Mouse (Mus musculus) stomach, postnatal 0 days (tissue): Measurements from ENCODE around the gene Sgip1.

ENCODE experiments used
- CTCF ChIP-seq: IDR thresholded peaks from 2 replicates; pipeline ENCODE4 v1.5.1; 2016; ENCODE audit warnings: antibody characterized with exemption, low read depth, mild to moderate bottlenecking, moderate library complexity
- EP300 ChIP-seq: optimal IDR thresholded peaks from 2 replicates; pipeline ENCODE3; 2016; ENCODE audit warnings: antibody characterized with exemption

DNA sequence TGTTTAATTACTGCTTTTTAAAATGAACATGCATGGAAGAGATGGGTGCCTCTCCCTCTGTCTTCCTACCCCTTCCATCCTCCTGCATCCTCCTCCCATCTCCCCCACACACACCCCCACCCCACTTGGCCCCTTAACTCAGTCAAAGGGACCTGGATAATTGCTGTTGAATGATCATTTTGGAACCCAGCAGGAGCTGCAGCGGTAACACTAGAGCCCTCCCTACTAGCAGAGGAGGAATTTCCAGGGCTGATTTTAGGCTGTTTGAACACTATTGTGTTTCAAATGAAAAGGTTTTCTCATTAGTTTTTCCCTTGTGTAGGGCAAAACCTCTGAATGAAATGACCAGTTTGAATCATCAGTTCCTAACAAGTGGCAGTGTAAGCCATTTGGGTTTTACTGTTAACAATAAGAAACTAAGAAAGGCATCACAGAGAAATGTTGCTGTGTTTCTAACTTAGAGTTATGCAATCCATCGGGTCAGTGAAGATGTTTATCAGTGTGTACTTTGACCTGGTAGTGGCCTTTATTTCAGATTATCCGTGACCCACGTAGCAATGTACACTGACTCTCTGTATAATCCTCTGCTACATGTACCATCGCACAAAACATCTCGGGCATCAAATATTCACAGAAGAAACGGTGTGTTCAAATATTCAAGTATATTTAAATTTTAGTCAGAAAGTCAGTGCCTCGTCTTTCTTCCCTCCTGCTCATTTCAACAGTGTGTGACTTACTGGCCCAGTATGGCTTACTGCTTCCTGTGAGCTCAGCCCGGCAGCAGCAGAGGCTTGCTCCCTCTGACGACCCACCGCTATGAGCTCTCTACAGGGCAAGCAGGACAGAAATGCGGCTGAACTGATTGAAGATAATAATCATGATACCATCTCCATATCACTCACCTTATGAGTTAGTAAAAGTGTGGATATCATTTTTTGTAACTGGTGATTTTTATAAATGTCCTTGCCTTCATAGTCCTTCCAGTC is 235.5 kb downstream of the Sgip1 start:
- TF ChIP-seq CTCF (no peak), EP300 (no peak)
